Mouse (Mus musculus): ENCODE measurements around the gene Timm10b. TPM values are rescaled to one million over a fixed set of nuclear protein-coding genes. Genes with fewer than 3 reads are reported as not detected.

Gene Timm10b
- total RNA-seq, 2 experiments from 2014 or later = 67.4 to 73.7 TPM

GRCm38 (mm10) chr7:105685541-105686197 lies 45.8 kb downstream of the Timm10b start:
- Histone ChIP-seq H3K27ac (no peak overlapping the region), H3K4me3 (no peak overlapping the region)
- no peak for TF ChIP-seq CTCF (conservative IDR thresholded peaks at IDR 0.05)
- no peak for DNase-seq (ENCODE audit: low spot score in 2 of 2)

- no peak overlapping the region for H3K27ac ChIP-seq
- TF ChIP-seq CTCF (conservative IDR thresholded peaks at IDR 0.05) = no peak
- DNase-seq (ENCODE audit: low spot score in 2 of 2) = no peak
- no peak overlapping the region for H3K4me3 ChIP-seq
These were observed 51.0 kb downstream of the Timm10b start for GRCm38 (mm10) chr7:105690875-105691274.

Other genes starting within 250 kb of the Timm10b start
- 10 to 100 TPM; 59.7 to 66.1 TPM for gene Fam160a2, start 240.0 kb upstream of the Timm10b start, total RNA-seq (2021)
- under 1 TPM; 0.69 to 0.90 TPM for gene Cnga4, start 235.5 kb upstream of the Timm10b start, total RNA-seq (2021)
- 1 to 10 TPM; 6.2 to 6.5 TPM for gene Cckbr, start 214.3 kb upstream of the Timm10b start, total RNA-seq (2021)
- gene Cavin3, start 157.8 kb upstream of the Timm10b start, total RNA-seq (2021) = 10 to 100 TPM; 13.9 to 14.2 TPM
- 10 to 100 TPM; 82.7 to 86.2 TPM for gene Smpd1, start 85.7 kb upstream of the Timm10b start, total RNA-seq (2021)
- gene Apbb1, start 58.4 kb upstream of the Timm10b start, total RNA-seq (2021) = 100 to 1,000 TPM; 360 to 370 TPM
- gene Hpx, start 39.9 kb upstream of the Timm10b start, total RNA-seq (2021) = under 1 TPM in 1 of 2 experiments, not detected in 1; 0.23 TPM
- 100 to 1,000 TPM; 140 to 142 TPM for gene Trim3, start 6.5 kb upstream of the Timm10b start, total RNA-seq (2021)
- gene Arfip2, start 360 bp downstream of the Timm10b start, total RNA-seq (2021) = 100 to 1,000 TPM in 1 of 2 experiments, 10 to 100 TPM in 1; 98.9 to 105 TPM
- 10 to 100 TPM in 1 of 2 experiments, 1 to 10 TPM in 1; 6.9 to 12.7 TPM for gene Gm45799, start 496 bp downstream of the Timm10b start, total RNA-seq (2021)
- 1 to 10 TPM; 6.9 to 8.5 TPM for gene Dnhd1, start 10.8 kb downstream of the Timm10b start, total RNA-seq (2021)
- 10 to 100 TPM; 79.7 to 83.2 TPM for gene Ilk, start 96.5 kb downstream of the Timm10b start, total RNA-seq (2021)
- 10 to 100 TPM in 1 of 2 experiments, 1 to 10 TPM in 1; 8.9 to 14.3 TPM for gene Rrp8, start 97.3 kb downstream of the Timm10b start, total RNA-seq (2021)
- gene Taf10, start 104.3 kb downstream of the Timm10b start, total RNA-seq (2021) = 100 to 1,000 TPM; 112 to 120 TPM
- 10 to 100 TPM; 73.2 to 73.4 TPM for gene Tpp1, start 112.2 kb downstream of the Timm10b start, total RNA-seq (2021)
- 10 to 100 TPM; 14.1 to 15.1 TPM for gene Dchs1, start 147.6 kb downstream of the Timm10b start, total RNA-seq (2021)
- 100 to 1,000 TPM; 104 to 108 TPM for gene Mrpl17, start 171.0 kb downstream of the Timm10b start, total RNA-seq (2021)